In genomic region chr7:49132851-49133351, GRCm38 (mm10) we compare ENCODE assay signal across 9 mouse cellular contexts.
DNase-seq lines count a peak whose midpoint lies in the region; ATAC-seq and TF ChIP-seq lines count a peak whose summit lies in the region.
"Had no signal": no experiment of that assay in that cellular context is flagged by ENCODE, and none has a peak within 500 bp of the region (broad histone marks: within the 10 kb centered on the region; RNA-seq: fewer than 3 reads in every experiment).

No protein-coding gene starts in this region.

- TF ChIP-seq EP300 in liver, postnatal 0 days (IDR thresholded peaks at IDR 0.05; ENCODE audit: low read depth) = no peak

- TF ChIP-seq CTCF in liver, postnatal 0 days (IDR thresholded peaks at IDR 0.05; ENCODE audit: low read depth) = peak; percentile 95

- DNase-seq in ES-CJ7 (ENCODE audit: low read depth, low spot score) = peak; percentile 72
- DNase-seq in heart, postnatal 10 days = peak; percentile 88 to 91
- peak; percentile 70 to 86 for DNase-seq in kidney, postnatal 36 days
- DNase-seq in liver, postnatal 0 days = peak; percentile 71
- DNase-seq in thymus, adult 18-20 months = peak; percentile 10 to 14

- WGBS in forebrain, embryonic 13.5 days = 23% methylated on average over 10 of the region's 10 CpGs
- 37% methylated on average over 10 of the region's 10 CpGs for WGBS in liver, postnatal 0 days (ENCODE audit: insufficient replicate concordance)

- H3K9ac ChIP-seq in forebrain, embryonic 13.5 days = no peak overlapping the region
- H3K9ac ChIP-seq in liver, postnatal 0 days (replicated peaks) = no peak overlapping the region

- peaks cover 7% of the 10 kb centered on the region; the same call in 1 of the 2 replicates for H3K4me1 ChIP-seq in forebrain, embryonic 13.5 days
- no peaks in the 10 kb centered on the region for H3K4me1 ChIP-seq in liver, postnatal 0 days (ENCODE audit: insufficient read depth)
- H3K4me1 ChIP-seq: megakaryocyte, embryonic 14.5 days had no signal

- H3K9me3 ChIP-seq in forebrain, embryonic 13.5 days (replicated peaks) = no peaks in the 10 kb centered on the region
- H3K9me3 ChIP-seq in liver, postnatal 0 days (ENCODE audit: low read length) = no peaks in the 10 kb centered on the region

- intact Hi-C loops in heart, postnatal 10 days (cut with DNase I) = loop anchor here (1.0 to 2.0 kb wide), 3 partner anchors 116 to 294 kb away; no protein-coding TSS in a partner anchor

- peak; percentile 54 for ATAC-seq in cerebellum, adult (ENCODE audit: insufficient number of reproducible peaks, low FRiP score, low TSS enrichment)
- peak; percentile 87 for ATAC-seq in forebrain, embryonic 13.5 days
- peak; percentile 33; the same call in 1 of the 2 replicates for ATAC-seq in liver, postnatal 0 days
- ATAC-seq in neutrophil, adult 5-6 weeks (ENCODE audit: extremely low read depth, insufficient number of reproducible peaks, low FRiP score, poor library complexity, severe bottlenecking) = peak; percentile 60; the same call in 1 of the 2 replicates

- H3K4me2 ChIP-seq in forebrain, embryonic 13.5 days = 0 out of 2 replicates have a peak overlapping the region, but pooled peaks have one; percentile 17
- no peak overlapping the region for H3K4me2 ChIP-seq in liver, postnatal 0 days (ENCODE audit: low read depth, low read length)

- no peaks in the 10 kb centered on the region for H3K36me3 ChIP-seq in forebrain, embryonic 13.5 days (ENCODE audit: poor library complexity, severe bottlenecking)
- no peaks in the 10 kb centered on the region for H3K36me3 ChIP-seq in liver, postnatal 0 days (replicated peaks; ENCODE audit: insufficient read depth, low read length)

- no peak overlapping the region for H3K4me3 ChIP-seq in forebrain, embryonic 13.5 days
- H3K4me3 ChIP-seq in liver, postnatal 0 days (ENCODE audit: low read depth, low read length) = no peak overlapping the region
- H3K4me3 ChIP-seq: megakaryocyte, embryonic 14.5 days had no signal

- H3K27ac ChIP-seq in forebrain, embryonic 13.5 days = no peak overlapping the region
- no peak overlapping the region for H3K27ac ChIP-seq in liver, postnatal 0 days (ENCODE audit: low read depth)

- H3K27me3 ChIP-seq in forebrain, embryonic 13.5 days = peaks cover 13% of the 10 kb centered on the region
- no peaks in the 10 kb centered on the region for H3K27me3 ChIP-seq in liver, postnatal 0 days (ENCODE audit: insufficient read depth, low read length)

Comparison
In these comparisons a context has a peak if more than half of its experiments do, and no peak if none do; other contexts are left out.
1. DNase-seq: peak in every context shown above with its lines; median percentile 90 in heart, postnatal 10 days; 78 in kidney, postnatal 36 days; 72 in ES-CJ7; 71 in liver, postnatal 0 days; 12 in thymus, adult 18-20 months.
2. ATAC-seq: peak in every context shown above with its lines; median percentile 87 in forebrain, embryonic 13.5 days; 60 in neutrophil, adult 5-6 weeks; 54 in cerebellum, adult; 33 in liver, postnatal 0 days.